Mouse (Mus musculus): Measurements from ENCODE around the gene Mea1. TPM values are rescaled to one million over a fixed set of nuclear protein-coding genes. Genes with fewer than 3 reads are reported as not detected.
A peak's percentile ranks its signal among the peaks of the same experiment; 100 is the strongest.

Gene Mea1
- polyA plus RNA-seq, 1 experiment from 2014 or later = 106 TPM

DNA sequence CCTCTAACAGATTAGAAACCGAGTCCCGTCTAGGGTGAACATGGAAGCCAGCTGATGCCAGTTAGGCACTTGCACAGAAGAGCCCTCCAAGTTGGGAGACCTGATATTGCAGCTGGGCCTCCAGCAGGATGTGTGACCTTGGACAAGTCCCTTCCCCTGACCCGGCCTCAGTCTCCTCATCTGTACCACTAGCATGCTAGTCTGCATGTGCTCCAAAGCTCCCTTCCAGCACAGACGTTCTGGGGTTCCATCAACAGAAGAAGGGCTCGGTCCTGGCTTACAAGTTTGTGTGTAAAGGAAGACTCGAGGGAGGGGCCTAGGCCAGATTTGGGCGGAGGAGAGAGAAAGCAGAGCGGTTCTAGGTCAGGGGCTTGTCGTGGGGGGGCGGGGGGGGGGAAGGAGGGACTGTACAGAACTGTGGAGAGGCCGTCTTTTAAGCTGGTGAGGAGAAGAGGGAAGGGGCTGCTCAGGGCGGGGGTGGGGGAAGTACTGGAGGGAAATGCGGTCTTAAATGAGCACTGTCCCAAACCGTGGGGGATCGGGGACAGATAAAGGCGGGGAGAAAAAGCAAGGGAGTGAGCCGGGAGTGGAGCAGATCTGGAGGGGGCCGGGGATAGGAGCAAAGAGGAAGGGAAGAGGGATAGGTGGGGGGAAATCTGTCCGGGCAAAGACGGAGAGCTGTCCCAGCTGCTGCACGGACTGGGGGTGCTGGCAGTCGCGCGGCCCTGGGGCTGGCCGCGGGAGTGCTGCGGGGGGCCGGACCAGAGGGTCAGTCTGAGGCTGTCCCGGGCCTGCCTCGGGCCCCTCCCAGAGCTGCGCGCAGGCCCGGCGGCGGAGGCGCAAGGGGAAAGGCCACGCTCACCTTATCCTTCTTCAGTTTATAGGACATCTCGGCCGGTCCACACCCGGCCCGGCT is 25.6 kb downstream of the Mea1 start:
- peak; percentile 38 for DNase-seq (ENCODE audit: low spot score)

DNA sequence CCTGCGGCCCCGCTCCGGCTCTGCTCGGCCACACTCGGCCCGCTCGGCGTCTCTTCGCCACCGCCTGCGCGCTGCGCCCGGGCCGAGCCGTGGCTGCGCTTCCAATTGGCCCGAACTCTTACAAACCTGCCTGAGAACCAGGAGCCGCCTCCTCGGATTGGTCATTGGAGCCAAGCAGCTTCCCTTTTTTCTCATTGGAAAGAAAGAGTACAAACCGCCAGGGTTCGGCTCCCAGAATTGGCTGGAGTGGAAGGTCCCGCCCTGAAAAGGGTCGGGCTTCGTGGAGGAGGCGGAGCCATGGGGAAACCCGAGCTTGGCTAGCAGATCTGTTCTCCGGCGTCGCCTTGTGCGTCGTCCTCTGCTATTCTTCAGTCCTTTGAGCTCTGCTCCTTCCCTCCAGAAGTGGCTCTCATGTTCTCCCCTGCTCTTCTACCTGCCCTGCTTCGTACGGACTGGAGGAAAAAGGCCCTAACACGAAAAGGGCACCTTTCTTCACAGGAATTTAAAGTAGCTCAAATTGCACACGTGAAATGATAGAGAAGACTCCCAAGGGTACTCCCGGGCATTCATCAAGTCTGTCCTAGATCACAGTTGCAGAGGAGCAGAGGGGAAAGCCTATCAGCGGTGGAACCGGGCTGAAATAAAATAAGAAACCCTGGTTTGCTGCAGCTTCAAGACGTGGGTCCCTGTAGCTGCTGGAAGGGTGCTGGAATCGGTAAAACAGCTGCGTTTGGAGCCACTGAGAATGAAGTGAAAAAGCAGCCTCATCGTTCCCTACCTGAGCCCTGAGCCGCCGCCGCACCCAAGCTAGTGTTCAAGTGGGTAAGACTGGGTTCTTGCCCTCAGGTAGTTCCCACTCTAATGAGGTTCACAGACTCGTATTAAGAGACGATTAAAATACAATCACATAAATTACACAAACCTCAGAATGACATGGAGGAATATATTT is 26.6 kb downstream of the Mea1 start, which contains the start of gene Ppp2r5d:
Gene Ppp2r5d, minus strand, starts transcription at position 225 of the 949 bp plus-strand sequence.
- DNase-seq (ENCODE audit: low spot score) = peak; percentile 98

DNA sequence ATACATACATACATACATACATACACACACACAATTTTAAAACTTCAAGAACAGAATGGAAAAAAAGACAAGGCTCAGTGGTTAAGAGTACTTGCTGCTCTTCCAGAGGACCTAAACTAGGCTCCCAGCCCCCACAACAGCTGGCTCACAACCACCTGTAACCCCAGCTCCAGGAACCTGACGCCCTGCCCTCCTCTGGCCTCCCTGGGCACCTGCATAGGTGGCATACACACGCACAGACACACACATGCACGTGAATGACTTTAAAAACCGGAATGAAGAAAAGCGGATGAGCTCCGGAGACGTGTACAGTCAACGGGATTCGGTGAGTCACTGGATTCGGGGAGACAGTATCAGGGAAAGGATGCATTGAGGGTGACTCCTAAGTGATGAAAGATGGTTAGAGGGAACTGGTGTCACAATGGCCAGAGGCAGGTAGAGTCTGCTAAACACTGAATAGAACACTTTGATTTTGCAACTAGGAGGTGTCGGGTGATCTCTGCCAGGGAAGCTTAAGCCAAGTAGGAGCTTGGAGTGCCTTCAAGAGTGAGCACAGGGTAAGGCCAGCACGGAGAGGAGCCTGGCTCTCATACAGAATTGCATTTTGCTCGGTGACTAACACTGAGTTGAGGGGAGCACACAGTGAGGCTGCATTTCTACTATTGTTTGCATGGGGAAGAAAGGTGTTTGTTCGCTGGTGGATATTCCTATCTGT is 27.9 kb downstream of the Mea1 start:
- DNase-seq (ENCODE audit: low spot score) = no peak

DNA sequence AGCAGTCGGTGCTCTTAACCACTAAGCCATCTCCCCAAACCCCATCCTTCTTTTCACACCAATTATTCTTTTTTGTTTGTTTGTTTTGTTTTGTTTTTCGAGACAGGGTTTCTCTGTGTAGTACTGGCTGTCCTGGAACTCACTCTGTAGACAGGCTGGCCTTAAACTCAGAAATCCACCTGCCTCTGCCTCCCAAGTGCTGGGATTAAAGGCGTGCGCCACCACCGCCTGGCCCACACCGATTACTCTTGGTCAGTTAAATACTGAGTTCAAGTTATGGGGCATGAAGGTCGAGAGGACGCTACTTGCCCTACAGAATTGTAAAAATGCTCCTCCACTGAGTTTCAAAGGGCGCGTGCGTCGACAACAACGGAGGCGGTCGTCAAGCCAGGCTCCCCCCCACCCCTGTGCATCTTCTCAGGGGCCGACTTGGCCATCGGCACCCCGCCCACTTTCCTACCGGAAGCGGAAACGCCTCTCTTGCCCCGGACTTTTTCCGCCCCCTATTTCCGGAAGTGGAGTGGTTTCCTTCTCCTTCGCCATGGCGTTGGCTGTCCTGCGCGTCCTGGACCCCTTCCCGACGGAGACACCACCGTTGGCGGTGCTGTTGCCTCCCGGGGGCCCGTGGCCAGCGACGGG is 32.5 kb downstream of the Mea1 start, which contains the start of gene Pex6:
Gene Pex6, plus strand, starts transcription at position 505 of the 639 bp plus-strand sequence.
- DNase-seq (ENCODE audit: low spot score) = peak; percentile 94

DNA sequence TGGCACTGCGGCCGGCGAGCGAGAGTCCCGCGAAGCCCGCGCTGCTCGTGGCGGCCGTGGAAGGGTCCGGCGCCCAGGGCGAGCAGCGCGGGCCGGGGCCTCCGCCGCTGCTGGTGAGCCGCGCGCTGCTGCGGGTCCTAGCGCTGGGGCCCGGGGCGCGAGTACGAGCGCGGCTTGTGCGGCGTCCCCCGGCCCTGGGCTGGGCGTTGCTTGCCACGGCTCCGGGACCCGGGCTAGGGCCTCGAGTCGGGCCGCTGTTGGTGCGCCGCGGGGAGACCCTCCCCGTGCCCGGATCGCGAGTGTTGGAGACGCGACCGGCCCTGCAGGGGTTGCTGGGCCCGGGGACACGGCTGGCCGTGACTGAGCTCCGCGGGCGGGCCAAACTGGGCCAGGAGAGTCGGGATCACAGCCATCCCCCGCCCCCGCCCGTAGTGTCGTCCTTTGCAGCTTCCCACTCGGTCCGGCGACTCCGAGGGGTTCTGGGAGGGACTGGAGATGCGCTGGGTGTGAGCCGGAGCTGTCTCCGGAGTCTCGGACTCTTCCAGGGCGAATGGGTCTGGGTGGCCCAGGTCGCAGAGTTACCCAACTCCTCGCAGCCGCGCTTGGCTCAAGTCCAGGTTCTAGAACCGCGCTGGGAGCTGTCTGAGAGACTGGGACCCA is 33.1 kb downstream of the Mea1 start:
- no peak for DNase-seq (ENCODE audit: low spot score)

DNA sequence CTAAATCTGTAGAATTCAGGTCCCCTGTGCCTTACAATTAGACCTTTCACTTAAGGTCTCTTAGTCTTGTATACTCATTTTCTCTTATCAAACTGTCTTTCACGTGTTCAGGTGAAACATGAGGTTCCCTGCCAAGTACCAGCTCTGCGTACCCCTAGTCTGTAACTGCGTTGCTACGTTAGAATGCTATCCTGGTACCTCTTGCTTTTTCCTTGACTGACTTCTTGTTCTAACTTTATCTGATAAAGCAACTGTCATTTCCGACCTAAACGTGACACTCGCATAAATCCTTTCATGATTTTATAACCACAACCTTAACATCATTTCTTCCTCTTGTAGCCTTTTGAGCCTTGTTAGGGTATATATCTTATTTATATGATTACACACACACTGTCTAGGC is 33.8 kb downstream of the Mea1 start:
- DNase-seq (ENCODE audit: low spot score) = peak; percentile 41

DNA sequence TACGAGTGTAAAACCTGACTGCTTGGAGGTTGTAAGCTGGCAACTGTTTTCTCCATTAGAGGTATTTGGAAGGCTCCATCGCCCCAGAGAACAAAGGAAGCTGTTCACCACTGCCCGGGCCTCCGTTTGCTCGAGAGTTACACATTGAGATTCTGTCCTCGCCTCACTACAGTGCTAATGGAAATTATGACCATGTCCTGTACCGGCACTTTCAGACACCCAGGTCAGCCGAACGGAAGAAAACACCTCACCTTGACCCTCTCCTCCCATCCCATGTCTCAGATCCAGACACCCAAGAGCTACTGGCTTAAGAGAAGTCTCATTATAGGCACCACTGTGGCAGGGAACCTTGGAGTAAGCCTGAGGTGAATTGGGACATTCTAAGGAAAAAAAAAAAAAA is 35.3 kb downstream of the Mea1 start:
- DNase-seq (ENCODE audit: low spot score) = no peak

DNA sequence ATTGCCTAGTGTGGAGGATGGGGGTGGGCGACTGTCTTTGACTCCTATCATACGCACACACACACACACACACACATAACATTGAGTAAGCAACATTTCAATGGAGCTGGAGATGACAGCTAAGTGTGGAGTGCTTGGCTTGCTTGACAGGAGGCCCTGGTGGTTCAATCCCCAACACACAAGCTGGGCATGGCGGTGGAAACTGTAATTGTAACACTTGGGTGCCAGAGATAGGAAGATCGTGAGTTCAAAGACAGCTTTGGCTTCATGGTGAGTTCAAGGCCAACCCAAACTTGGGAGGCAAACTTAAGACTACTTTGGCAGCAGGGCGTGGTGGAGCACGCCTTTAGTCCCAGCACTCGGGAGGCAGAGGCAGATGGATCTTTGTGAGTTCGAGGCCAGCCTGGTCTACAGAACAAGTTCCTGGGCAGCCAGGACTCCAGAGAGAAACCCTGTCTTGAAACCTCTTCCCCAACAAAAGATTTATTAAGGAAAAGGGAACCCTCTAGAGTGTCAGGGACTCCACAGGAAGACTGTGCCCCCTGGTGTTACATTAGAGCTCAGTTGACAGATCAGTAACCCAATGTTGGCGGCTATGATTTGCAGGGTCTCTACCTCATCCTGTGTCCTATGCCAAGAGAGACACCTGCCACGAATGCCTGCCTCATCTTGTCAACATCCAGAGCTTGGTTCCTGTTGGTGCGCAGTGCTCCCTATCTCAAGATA is 36.3 kb downstream of the Mea1 start:
- no peak for DNase-seq (ENCODE audit: low spot score)

DNA sequence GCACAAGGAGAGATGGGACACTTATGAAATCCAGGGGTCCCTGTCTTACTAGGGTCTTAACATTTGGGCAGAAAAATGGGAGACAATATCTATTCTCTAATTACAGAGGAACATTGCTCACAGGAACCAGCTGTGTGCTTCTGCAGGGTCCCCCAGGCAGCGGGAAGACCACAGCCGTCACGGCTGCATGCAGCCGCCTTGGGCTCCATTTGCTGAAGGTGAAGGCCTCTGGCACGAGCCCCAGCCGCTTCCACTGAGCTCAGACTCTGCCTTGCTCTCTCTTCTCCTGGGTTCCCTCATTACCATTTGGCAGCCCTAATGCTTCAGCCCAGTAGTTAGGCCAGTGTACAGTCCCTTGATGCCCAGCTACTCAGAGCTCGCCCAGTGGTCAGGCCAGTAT is 42.5 kb downstream of the Mea1 start:
- DNase-seq (ENCODE audit: low spot score) = no peak

DNA sequence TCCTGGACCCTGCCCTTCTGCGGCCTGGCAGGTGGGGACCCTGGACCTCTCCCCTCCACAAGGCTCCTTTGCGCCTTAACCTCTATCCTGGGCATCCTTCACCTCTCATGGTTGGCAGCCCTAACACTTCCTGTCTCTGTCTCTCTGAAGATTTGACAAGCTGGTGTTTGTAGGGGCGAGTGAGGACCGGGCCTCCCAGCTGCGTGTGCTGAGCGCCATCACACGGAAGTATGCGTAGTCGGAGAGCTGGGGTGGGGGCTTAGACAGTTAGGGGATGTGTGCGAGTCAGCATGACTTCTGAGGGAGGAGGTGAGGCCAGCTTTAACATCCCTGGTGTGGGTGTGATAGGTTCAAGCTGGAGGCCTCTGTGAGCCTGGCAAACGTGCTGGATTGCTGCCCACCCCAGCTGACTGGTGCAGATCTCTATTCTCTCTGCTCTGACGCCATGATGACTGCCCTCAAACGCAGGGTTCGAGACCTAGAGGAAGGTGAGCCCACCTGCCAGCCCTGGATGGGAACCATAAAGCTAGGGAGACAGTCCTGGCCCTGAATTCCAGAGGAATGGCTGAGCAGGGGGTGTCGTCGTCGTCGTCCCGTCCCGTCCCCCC is 46.0 kb downstream of the Mea1 start:
- peak; percentile 53 for DNase-seq (ENCODE audit: low spot score)

DNA sequence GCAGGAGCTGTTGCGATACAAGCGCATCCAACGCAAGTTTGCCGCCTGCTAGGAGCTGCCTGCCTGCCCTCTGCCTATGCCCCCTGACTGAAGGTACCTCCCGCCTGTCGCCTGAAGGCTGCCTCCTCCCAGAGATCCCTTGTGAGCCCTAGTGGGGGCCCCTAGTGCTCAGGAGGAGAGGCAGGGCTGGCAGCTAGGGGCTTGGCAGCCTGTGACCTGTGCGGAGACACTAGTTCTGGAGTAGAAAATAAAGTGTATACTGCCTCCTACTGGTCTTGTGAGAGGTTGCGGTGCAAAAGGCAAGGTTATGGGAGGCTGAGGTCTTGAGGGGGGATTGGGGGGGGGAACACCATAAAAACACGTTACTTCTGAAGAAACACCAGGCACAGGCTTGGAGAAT is 46.7 kb downstream of the Mea1 start:
- DNase-seq (ENCODE audit: low spot score) = peak; percentile 80

DNA sequence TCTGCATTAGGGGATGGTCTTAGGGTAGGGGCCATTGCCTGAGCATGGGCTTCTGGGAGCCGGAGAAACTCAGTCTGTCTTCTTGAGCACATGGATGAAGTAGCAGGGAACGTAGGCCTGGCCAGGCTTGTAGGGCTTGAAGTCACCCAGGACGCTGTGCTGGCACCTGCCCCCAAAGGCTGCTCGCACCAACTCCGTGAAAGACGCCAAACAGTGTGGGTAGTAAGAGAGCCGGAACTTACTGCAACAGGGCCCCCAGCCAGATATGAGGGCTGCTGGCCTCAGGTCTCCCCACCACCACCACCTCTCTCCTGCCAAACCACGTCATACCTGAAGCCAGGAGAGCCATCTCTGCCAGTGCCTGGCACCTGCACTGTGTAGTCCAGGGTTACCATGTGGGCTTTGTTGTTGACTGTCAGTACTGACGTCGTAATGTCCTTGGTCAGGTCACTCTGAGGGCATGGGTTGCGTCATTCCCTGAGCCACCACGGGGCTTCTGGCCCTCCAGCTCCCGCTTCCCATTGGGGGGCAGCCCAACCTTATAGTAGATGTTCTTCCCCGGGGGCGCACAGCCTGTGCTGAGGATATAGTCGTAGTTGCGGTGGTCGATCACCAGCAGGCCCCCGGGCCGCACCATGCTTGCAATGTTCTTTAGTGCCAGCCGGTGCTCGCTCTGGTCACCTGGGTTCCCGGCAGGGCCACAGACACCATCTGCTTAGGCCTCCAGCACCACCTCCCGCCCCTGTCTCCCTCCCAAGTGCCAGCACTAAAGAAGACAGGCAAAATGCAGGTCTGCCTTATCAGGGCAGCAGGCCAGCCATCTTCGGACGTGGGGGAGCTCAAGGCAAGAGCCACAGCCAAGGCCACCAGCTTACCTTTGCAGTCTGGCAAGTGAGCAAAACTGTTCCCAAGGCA is 47.4 kb downstream of the Mea1 start:
- DNase-seq (ENCODE audit: low spot score) = no peak

DNA sequence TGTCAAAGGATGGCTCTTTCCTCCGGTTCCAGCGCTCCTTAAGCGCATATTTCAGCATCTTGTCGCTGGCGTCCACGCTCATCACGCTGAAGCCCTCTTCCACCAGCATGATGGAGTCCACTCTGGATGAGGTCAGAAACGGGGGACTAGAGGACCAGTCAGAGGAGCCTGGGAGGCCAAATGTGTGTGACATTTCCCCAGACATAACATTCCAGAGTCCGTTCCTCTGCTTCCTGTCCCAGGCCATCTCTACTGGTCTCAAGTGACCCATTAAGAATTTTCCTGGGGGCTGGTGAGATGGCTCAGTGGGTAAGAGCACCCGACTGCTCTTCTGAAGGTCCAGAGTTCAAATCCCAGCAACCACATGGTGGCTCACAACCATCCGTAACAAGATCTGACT is 48.7 kb downstream of the Mea1 start:
- no peak for DNase-seq (ENCODE audit: low spot score)

DNA sequence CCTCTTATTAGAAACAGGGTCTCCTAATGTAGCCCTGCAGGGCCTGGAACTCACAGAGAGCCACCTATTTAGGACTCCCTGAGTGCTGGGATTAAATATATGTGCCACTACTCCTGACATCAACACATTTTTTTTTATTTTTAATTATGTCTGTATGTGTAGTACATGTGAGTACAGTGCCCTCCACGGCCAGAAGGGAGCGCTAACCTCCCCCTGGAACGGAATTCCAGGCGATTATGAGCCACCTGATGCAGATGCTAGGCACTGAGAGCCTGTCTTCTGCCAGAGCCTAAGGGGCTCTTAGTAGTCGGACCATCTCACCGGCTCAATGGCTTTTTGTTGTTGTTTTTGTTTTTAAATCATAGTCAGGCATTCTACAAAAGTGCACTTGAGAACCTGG is 49.4 kb downstream of the Mea1 start:
- DNase-seq (ENCODE audit: low spot score) = peak; percentile 28

DNA sequence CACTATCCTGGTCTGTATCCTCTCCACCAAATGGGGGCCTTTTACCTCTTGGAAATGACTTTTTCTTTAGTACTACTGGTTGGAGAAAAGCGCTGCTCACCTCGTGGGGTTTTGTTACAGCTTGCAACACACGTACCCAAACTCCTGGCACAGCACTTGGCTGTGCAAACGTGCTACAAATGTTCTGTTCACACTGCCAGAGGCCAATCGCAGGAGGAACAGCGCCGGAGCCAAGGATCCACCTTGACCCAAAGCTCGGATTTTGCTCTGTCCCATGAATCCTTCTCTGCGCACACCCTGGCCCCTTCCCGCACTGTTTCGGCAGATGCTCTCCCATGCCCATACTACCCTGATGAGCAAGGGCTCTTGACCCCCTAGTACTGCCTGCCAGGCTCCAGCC is 49.9 kb downstream of the Mea1 start:
- DNase-seq (ENCODE audit: low spot score) = no peak

DNA sequence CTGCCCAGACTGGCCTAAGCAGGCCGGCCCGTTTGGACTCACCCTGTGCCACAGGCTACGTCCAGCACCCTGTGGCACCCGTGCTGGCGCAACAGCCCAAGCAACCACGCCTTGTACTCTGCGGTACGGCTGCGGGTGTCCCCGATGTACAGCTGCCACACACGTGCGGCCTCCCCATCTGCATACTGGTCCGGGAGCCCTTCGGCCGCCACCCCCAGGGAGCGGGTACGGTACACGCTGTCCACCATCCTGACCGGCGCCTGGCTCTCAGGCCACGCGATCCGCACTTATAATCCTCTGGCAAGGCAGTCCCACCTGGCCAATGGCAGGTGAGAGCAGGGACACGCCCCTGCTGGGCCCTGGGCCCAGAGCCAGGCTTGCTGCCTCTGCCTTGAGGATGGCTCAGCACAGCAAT is 50.3 kb downstream of the Mea1 start, which contains the start of gene Gnmt:
Gene Gnmt, minus strand, starts transcription at position 265 of the 415 bp plus-strand sequence.
- no peak for DNase-seq (ENCODE audit: low spot score)

Measured in thymus, postnatal 0 days (tissue).